Mouse (Mus musculus) cerebellum, adult (tissue): ENCODE measurements around the gene Olfr1220.

Source experiments
- ATAC-seq: cut with Nextera tagmentation; 2 replicates; pipeline ENCODE4 v1.9.2; 2017; ENCODE audit warnings: mild to moderate bottlenecking, moderate library complexity, mixed read lengths; ENCODE audit not compliant: insufficient number of reproducible peaks, low FRiP score, low TSS enrichment

Gene Olfr1220

DNA sequence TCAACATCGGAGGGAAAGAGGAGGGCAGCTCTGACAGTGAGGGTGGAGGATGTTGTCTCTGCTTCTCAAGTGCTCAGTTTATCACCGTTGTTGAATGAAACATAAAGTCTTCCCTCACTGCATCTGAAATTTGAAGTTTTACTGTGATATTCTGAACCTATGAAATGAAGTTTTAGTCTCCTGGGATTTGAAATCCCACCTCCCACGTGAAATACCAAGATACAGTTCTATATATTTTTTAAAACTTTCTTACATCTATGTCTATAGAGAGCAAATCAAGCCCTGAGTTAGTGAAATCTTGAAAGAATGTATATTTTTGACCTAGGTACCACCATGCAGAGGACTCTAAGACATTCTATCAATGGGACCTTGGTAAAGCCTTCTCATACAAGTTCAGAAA lies at the start of gene Olfr1220:
Gene Olfr1220, minus strand, starts transcription at position 101 of the 400 bp plus-strand sequence.
- ATAC-seq = no peak

DNA sequence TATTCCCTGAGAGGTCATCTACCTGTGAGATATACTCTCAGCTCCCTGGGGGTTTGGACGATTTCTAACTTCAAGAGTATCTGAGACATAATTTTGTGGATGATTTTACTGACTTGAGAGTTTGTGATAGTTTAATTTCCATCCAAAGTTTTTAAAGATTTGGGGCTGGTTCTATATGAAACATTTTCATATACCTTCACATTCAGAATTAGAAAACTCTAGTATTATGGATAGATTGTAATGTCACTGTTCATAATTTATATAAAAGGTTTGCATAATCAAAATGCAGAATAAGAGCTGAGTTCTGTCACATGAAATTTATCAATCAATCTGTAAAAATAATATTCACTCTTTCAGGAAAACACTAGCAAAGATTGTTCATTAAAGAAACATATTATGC lies 44.8 kb upstream of the Olfr1220 start, which contains the start of gene Olfr1223:
Gene Olfr1223, minus strand, starts transcription at position 101 of the 400 bp plus-strand sequence.
- ATAC-seq = no peak

DNA sequence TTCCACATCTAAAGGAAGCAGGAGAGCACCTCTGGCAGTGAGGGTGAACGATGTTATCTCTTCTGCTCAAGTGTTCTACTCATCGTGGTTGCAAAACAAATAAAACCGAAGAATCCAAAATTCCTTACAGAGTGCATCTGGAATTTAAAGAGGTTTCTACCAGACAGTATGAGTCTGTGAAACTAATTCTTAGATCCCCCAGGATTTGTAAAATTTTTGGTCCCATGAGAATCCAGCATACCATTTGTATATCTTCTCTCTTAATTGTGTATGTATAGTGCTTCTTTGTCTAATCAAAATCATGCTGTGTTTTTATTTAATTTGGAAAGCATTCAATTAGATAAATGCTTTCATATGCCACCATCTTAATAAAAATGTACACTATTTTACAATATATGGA lies 26.3 kb upstream of the Olfr1220 start, which contains the start of gene Olfr1222:
Gene Olfr1222, minus strand, starts transcription at position 101 of the 400 bp plus-strand sequence.
- no peak for ATAC-seq

DNA sequence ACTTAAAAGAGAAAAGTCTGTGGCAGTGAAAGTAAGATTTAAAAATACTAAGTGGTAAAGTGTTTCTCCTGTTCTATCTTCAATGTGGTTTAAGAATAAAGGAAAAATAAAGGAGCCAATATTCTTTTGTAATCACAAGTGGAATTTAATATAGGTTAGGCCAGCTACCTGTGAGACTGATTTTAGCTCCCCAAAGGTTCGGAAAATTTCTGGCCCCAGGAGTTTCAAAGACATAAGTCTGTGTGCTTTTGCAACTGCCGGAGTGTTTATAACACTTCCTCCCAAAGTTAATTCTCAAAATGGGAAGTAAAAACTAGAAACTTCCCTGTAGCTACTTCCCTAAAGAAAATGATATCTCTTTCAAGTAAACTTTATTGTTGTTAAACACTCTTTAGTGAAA lies 10.5 kb upstream of the Olfr1220 start, which contains the start of gene Olfr1221:
Gene Olfr1221, minus strand, starts transcription at position 101 of the 400 bp plus-strand sequence.
- ATAC-seq = no peak

DNA sequence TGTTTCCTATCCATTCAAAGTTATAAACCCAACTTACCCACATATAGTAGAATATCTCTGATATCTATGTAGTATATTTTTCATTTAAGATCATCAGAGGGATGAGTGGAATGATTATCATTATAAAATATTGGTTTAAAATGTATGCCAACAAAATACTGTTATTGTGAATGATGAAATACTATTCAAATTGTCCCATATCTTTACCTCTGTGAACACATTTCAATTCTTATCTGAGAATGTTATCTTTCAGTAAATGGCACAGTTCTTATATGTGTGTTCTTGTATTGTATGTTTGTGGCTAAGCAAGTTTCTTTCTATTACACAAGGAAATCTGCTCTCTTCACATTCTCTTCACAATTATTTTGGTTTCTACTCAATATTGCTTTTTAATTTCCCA lies 984 bp downstream of the Olfr1220 start:
- ATAC-seq = no peak

DNA sequence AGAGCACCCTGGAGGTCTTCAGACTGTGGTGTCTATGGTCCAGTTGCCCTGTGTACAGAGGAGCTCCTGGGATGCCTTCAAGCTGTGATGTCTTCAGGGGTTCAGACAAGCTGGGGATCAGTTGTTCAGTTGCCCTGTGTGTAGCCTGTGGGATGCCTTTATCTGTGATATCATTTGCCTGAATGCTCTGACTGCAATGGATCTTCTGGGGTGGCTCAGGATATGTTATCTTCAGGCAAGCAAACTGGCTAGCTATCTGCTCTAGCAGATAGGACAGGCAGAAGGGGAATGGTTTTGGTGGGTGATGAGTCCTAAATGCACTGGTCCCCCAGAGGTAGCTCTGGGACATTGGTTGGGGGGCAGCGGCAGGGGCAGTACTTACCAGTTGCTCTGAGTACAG lies 12.8 kb downstream of the Olfr1220 start:
- ATAC-seq = no peak

DNA sequence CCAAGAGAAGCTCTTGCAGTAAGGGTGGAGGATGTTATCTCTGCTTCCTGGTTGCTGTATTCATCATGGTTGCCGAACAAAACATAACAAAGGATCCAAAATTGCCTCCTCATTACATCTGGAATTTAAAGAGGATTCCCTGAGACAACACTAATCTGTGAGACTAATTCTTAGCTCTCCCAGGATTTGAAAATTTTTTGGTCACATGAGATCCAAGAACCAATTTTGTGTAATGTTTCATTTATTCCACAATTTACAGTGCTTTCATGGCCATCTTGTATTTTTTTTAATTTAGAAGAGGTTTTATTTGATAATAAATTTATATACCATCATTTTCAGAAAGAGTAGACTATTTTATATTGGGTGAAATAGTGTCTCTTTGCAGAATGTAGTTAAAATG lies 23.2 kb downstream of the Olfr1220 start, which contains the start of gene Olfr1219:
Gene Olfr1219, minus strand, starts transcription at position 101 of the 400 bp plus-strand sequence.
- ATAC-seq = no peak

DNA sequence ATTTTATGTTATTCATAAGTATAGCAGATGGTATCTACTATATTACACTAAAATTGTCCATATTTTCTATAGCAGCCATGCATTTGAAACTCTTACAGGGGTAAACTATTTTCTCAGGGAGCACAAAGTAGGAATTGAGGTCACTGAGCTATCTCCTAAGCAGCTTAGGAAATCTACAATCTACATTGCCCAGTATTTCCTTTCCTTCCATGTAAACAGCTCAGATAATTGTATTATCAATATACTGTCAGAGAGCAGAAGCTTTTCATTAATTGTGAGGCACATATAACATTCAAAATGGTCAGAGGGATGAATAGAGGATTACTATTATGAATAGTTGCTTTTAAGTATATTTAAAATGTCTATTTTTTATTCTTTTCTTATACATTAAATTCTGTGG lies 25.1 kb downstream of the Olfr1220 start:
- no peak for ATAC-seq

DNA sequence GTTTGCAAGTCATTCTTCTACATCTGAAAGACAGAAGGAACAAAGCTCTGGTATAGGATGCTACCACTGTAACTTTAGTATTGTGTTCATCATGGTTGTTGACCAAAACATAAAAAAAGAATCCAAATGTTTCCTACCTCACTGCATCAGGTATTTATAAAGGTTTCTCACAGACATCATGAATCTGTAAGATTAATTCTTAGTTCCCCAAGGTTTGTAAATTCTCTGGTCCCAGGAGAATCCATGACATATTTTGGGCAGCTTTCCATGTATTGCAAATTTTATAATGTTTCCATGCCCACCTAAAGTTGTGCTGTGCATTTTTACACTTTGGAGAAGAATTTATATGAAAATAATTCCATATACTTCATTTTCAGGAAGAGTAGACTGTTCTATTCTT lies 45.5 kb downstream of the Olfr1220 start, which contains the start of gene Olfr1218:
Gene Olfr1218, minus strand, starts transcription at position 101 of the 400 bp plus-strand sequence.
- no peak for ATAC-seq
